Comparison of ENCODE assay signal across 22 mouse cellular contexts in genomic region chr2:117451818-117452217, GRCm38 (mm10).
DNase-seq lines count a peak whose midpoint lies in the region; ATAC-seq and TF ChIP-seq lines count a peak whose summit lies in the region.
"Had no signal": no experiment of that assay in that cellular context is flagged by ENCODE, and none has a peak within 500 bp of the region (broad histone marks: within the 10 kb centered on the region; RNA-seq: fewer than 3 reads in every experiment).

No protein-coding gene starts in this region.

- H3K4me2 ChIP-seq in heart, embryonic 13.5 days, result no peak overlapping the region
- H3K4me2 ChIP-seq in lung, embryonic 14.5 days, result no peak overlapping the region
- no peak overlapping the region for H3K4me2 ChIP-seq in stomach, embryonic 16.5 days (ENCODE audit: low read depth, low read length)
- H3K4me2 ChIP-seq: forebrain, embryonic 13.5 days; hindbrain, embryonic 12.5 days; limb, embryonic 12.5 days; liver, embryonic 12.5 days; lung, embryonic 15.5 days had no signal

- intact Hi-C loops in heart, postnatal 14 days (cut with DNase I), result no loop called here

- ATAC-seq in heart, embryonic 13.5 days (ENCODE audit: extremely low read depth, insufficient number of reproducible peaks, low FRiP score, low TSS enrichment), result no peak
- ATAC-seq in lung, embryonic 14.5 days (ENCODE audit: insufficient read depth), result no peak
- 0 out of 2 replicates have a peak, but pooled peaks have one; percentile 12 for ATAC-seq in stomach, embryonic 16.5 days (ENCODE audit: insufficient read depth, low FRiP score)
- ATAC-seq: forebrain, embryonic 13.5 days; liver, embryonic 12.5 days had no signal

- whole genome bisulfite sequencing in heart, embryonic 13.5 days, result 33% methylated on average over 5 of the region's 5 CpGs
- 68% methylated on average over 5 of the region's 5 CpGs for WGBS in lung, embryonic 14.5 days
- WGBS in stomach, embryonic 16.5 days, result 48% methylated on average over 5 of the region's 5 CpGs

- no peaks in the 10 kb centered on the region for H3K27me3 ChIP-seq in heart, embryonic 13.5 days (replicated peaks)
- no peaks in the 10 kb centered on the region for H3K27me3 ChIP-seq in lung, embryonic 14.5 days (ENCODE audit: insufficient read depth, low read length)
- H3K27me3 ChIP-seq in stomach, embryonic 16.5 days (ENCODE audit: control insufficient read depth, insufficient read depth, low read length), result no peaks in the 10 kb centered on the region
- H3K27me3 ChIP-seq: forebrain, embryonic 13.5 days; hindbrain, embryonic 12.5 days; liver, embryonic 12.5 days; lung, embryonic 15.5 days had no signal

- DNase-seq in heart, postnatal 14 days, result no peak
- peak; percentile 39 for DNase-seq in lung, embryonic 14.5 days
- DNase-seq in lung, postnatal 25 days (ENCODE audit: low spot score), result no peak
- DNase-seq in layer of hippocampus, postnatal 14 days (ENCODE audit: low spot score in 2 of 2), result no peak
- DNase-seq: adrenal gland, postnatal 14 days; cerebellum, postnatal 25 days; embryo, embryonic 11 days; gastrocnemius, postnatal 36 days; kidney, adult 9 months; kidney, postnatal 4 days; midbrain, embryonic 14.5 days; thymus, postnatal 4 days had no signal

- no peaks in the 10 kb centered on the region for H3K9me3 ChIP-seq in heart, embryonic 13.5 days
- no peaks in the 10 kb centered on the region for H3K9me3 ChIP-seq in lung, embryonic 14.5 days (ENCODE audit: low read depth, low read length)
- H3K9me3 ChIP-seq in stomach, embryonic 16.5 days (replicated peaks; ENCODE audit: control insufficient read depth, low read length), result no peaks in the 10 kb centered on the region
- H3K9me3 ChIP-seq: forebrain, embryonic 13.5 days; G1E; hindbrain, embryonic 12.5 days; limb, embryonic 12.5 days; liver, embryonic 12.5 days; lung, embryonic 15.5 days had no signal

- no peak for TF ChIP-seq CTCF in lung, embryonic 14.5 days (IDR thresholded peaks at IDR 0.05; ENCODE audit: low read depth)
- no peak for TF ChIP-seq CTCF in embryonic fibroblast, embryonic 13.5 days (IDR thresholded peaks at IDR 0.05; ENCODE audit: borderline replicate concordance, insufficient read depth, low read length)

- H3K4me3 ChIP-seq in heart, embryonic 13.5 days, result no peak overlapping the region
- H3K4me3 ChIP-seq in lung, embryonic 14.5 days (ENCODE audit: low read depth, low read length), result no peak overlapping the region
- no peak overlapping the region for H3K4me3 ChIP-seq in embryonic fibroblast, embryonic 13.5 days (ENCODE audit: insufficient read depth, low read length)
- H3K4me3 ChIP-seq in stomach, embryonic 16.5 days (replicated peaks; ENCODE audit: low read length), result no peak overlapping the region
- H3K4me3 ChIP-seq: erythroblast, embryonic 14.5 days; forebrain, embryonic 13.5 days; hindbrain, embryonic 12.5 days; limb, embryonic 12.5 days; liver, embryonic 12.5 days; lung, embryonic 15.5 days had no signal

- H3K27ac ChIP-seq in heart, embryonic 13.5 days (replicated peaks), result peak overlapping the region; percentile 76
- H3K27ac ChIP-seq in lung, embryonic 14.5 days (ENCODE audit: low read depth), result no peak overlapping the region
- H3K27ac ChIP-seq in embryonic fibroblast, embryonic 13.5 days (ENCODE audit: insufficient read depth, low read length), result peak overlapping the region; percentile 68; the same call in 1 of the 2 replicates
- H3K27ac ChIP-seq in stomach, embryonic 16.5 days (ENCODE audit: low read length), result no peak overlapping the region; the same call in 1 of the 2 replicates
- H3K27ac ChIP-seq: forebrain, embryonic 13.5 days; hindbrain, embryonic 12.5 days; limb, embryonic 12.5 days; liver, embryonic 12.5 days; lung, embryonic 15.5 days had no signal

- no peak overlapping the region for H3K9ac ChIP-seq in heart, embryonic 13.5 days
- no peak overlapping the region for H3K9ac ChIP-seq in lung, embryonic 14.5 days
- H3K9ac ChIP-seq in stomach, embryonic 16.5 days (ENCODE audit: low read length), result no peak overlapping the region
- H3K9ac ChIP-seq: forebrain, embryonic 13.5 days; hindbrain, embryonic 12.5 days; limb, embryonic 12.5 days; liver, embryonic 12.5 days; lung, embryonic 15.5 days had no signal

- H3K36me3 ChIP-seq in heart, embryonic 13.5 days, result no peaks in the 10 kb centered on the region
- no peaks in the 10 kb centered on the region for H3K36me3 ChIP-seq in lung, embryonic 14.5 days (ENCODE audit: insufficient read depth)
- no peaks in the 10 kb centered on the region for H3K36me3 ChIP-seq in stomach, embryonic 16.5 days (ENCODE audit: control insufficient read depth, insufficient read depth, low read length)
- H3K36me3 ChIP-seq: G1E; hindbrain, embryonic 12.5 days; limb, embryonic 12.5 days; liver, embryonic 12.5 days; lung, embryonic 15.5 days had no signal

- TF ChIP-seq POLR2A in embryonic fibroblast, embryonic 13.5 days (IDR thresholded peaks at IDR 0.05; ENCODE audit: low read depth, low read length), result no peak

- peaks cover 14% of the 10 kb centered on the region for H3K4me1 ChIP-seq in heart, embryonic 13.5 days
- H3K4me1 ChIP-seq in lung, embryonic 14.5 days (ENCODE audit: insufficient read depth), result peaks cover 11% of the 10 kb centered on the region; the same call in 1 of the 2 replicates
- H3K4me1 ChIP-seq in embryonic fibroblast, embryonic 13.5 days (ENCODE audit: control insufficient read depth, insufficient read depth, low read length), result peaks cover 8% of the 10 kb centered on the region
- no peaks in the 10 kb centered on the region for H3K4me1 ChIP-seq in stomach, embryonic 16.5 days (ENCODE audit: control insufficient read depth, insufficient read depth, low read length)
- H3K4me1 ChIP-seq: limb, embryonic 12.5 days; liver, embryonic 12.5 days had no signal

Comparison
In these comparisons a context has a peak if more than half of its experiments do, and no peak if none do; other contexts are left out.
1. H3K27ac ChIP-seq: peak in heart, embryonic 13.5 days (single experiment) and embryonic fibroblast, embryonic 13.5 days (single experiment); none in lung, embryonic 14.5 days (single experiment) and stomach, embryonic 16.5 days (single experiment).